Mouse (Mus musculus): ENCODE measurements around the gene Dbndd2. TPM values are rescaled to one million over a fixed set of nuclear protein-coding genes. Genes with fewer than 3 reads are reported as not detected.

Gene Dbndd2
- polyA plus RNA-seq, 1 experiment, result 16.4 TPM

GRCm38 (mm10) chr2:164460745-164461551 is 25.0 kb upstream of the Dbndd2 start, which contains the start of gene Gm20458:
TSS of gene Gm20458 (plus strand) at chr2:164460967.
- H3K4me3 ChIP-seq, result peak within 1 kb of the TSS; percentile 50
- H3K4me2 ChIP-seq (ENCODE audit: low read depth), result peak within 1 kb of the TSS; percentile 97
- peaks cover 18% of the 10 kb centered on the region for H3K36me3 ChIP-seq (ENCODE audit: control insufficient read depth, insufficient read depth)
- H3K79me2 ChIP-seq (ENCODE audit: control insufficient read depth, insufficient read depth), result peaks cover 11% of the 10 kb centered on the region
- H3K27me3 ChIP-seq (ENCODE audit: control insufficient read depth, insufficient read depth, insufficient read length), result no peaks in the 10 kb centered on the region
- no peak for TF ChIP-seq E2F4 (IDR thresholded peaks at IDR 0.05; ENCODE audit: insufficient read depth)
- TF ChIP-seq CEBPB (IDR thresholded peaks at IDR 0.05; ENCODE audit: insufficient read depth, poor library complexity, severe bottlenecking), result no peak
- peak; percentile 82 for TF ChIP-seq POLR2A (IDR thresholded peaks at IDR 0.05; ENCODE audit: insufficient read length, low read depth)
- TF ChIP-seq TCF12 (IDR thresholded peaks at IDR 0.05; ENCODE audit: insufficient read depth, poor library complexity, severe bottlenecking), result no peak
- no peak for TF ChIP-seq MAX (IDR thresholded peaks at IDR 0.05; ENCODE audit: low read depth)
- no peak for TF ChIP-seq REST (IDR thresholded peaks at IDR 0.05; ENCODE audit: insufficient read depth, insufficient read length)
- TF ChIP-seq USF1 (IDR thresholded peaks at IDR 0.05; ENCODE audit: low read depth), result no peak
- peak in 1 of 3 experiments; percentile 10 for TF ChIP-seq MYOG (IDR thresholded peaks at IDR 0.05; ENCODE audit: control insufficient read depth in 1 of 3, insufficient read depth in 1 of 3, insufficient read length in 2 of 3, low read depth in 2 of 3)
- no peak for TF ChIP-seq TCF3 (IDR thresholded peaks at IDR 0.05; ENCODE audit: insufficient read length, low read depth)
- no peak for TF ChIP-seq MYOD1 (IDR thresholded peaks at IDR 0.05; ENCODE audit: control insufficient read depth in 1 of 3, insufficient read length in 2 of 3, low read depth in 2 of 3)
- TF ChIP-seq SRF (IDR thresholded peaks at IDR 0.05; ENCODE audit: control insufficient read depth, insufficient read length, low read depth), result peak; percentile 60
- TF ChIP-seq POLR2AphosphoS2 (IDR thresholded peaks at IDR 0.05; ENCODE audit: insufficient read length, low read depth), result peak; percentile 61
- peak within 1 kb of the TSS; percentile 73 for H3ac ChIP-seq (ENCODE audit: control insufficient read depth, insufficient read length)

GRCm38 (mm10) chr2:164465161-164465560 is 20.7 kb upstream of the Dbndd2 start:
- Histone ChIP-seq H3K79me2 (ENCODE audit: control insufficient read depth, insufficient read depth) (peaks cover 11% of the 10 kb centered on the region), H3K4me2 (ENCODE audit: low read depth) (no peak overlapping the region), H3K27me3 (ENCODE audit: control insufficient read depth, insufficient read depth, insufficient read length) (no peaks in the 10 kb centered on the region), H3ac (ENCODE audit: control insufficient read depth, insufficient read length) (no peak overlapping the region), H3K36me3 (ENCODE audit: control insufficient read depth, insufficient read depth) (peaks cover 18% of the 10 kb centered on the region), H3K4me3 (no peak overlapping the region)
- TF ChIP-seq MYOD1 (IDR thresholded peaks at IDR 0.05; ENCODE audit: control insufficient read depth in 1 of 3, insufficient read length in 2 of 3, low read depth in 2 of 3) (no peak), USF1 (IDR thresholded peaks at IDR 0.05; ENCODE audit: low read depth) (no peak), CEBPB (IDR thresholded peaks at IDR 0.05; ENCODE audit: insufficient read depth, poor library complexity, severe bottlenecking) (no peak), MYOG (IDR thresholded peaks at IDR 0.05; ENCODE audit: control insufficient read depth in 1 of 3, insufficient read depth in 1 of 3, insufficient read length in 2 of 3, low read depth in 2 of 3) (no peak), SRF (IDR thresholded peaks at IDR 0.05; ENCODE audit: control insufficient read depth, insufficient read length, low read depth) (no peak), REST (IDR thresholded peaks at IDR 0.05; ENCODE audit: insufficient read depth, insufficient read length) (no peak), TCF12 (IDR thresholded peaks at IDR 0.05; ENCODE audit: insufficient read depth, poor library complexity, severe bottlenecking) (no peak), TCF3 (IDR thresholded peaks at IDR 0.05; ENCODE audit: insufficient read length, low read depth) (no peak), E2F4 (IDR thresholded peaks at IDR 0.05; ENCODE audit: insufficient read depth) (no peak), POLR2A (IDR thresholded peaks at IDR 0.05; ENCODE audit: insufficient read length, low read depth) (no peak), POLR2AphosphoS2 (IDR thresholded peaks at IDR 0.05; ENCODE audit: insufficient read length, low read depth) (no peak), MAX (IDR thresholded peaks at IDR 0.05; ENCODE audit: low read depth) (no peak)

GRCm38 (mm10) chr2:164466787-164467186 is 19.1 kb upstream of the Dbndd2 start:
- Histone ChIP-seq H3K4me2 (ENCODE audit: low read depth) (no peak overlapping the region), H3K27me3 (ENCODE audit: control insufficient read depth, insufficient read depth, insufficient read length) (no peaks in the 10 kb centered on the region), H3K4me3 (no peak overlapping the region), H3K36me3 (ENCODE audit: control insufficient read depth, insufficient read depth) (peaks cover 18% of the 10 kb centered on the region), H3ac (ENCODE audit: control insufficient read depth, insufficient read length) (no peak overlapping the region), H3K79me2 (ENCODE audit: control insufficient read depth, insufficient read depth) (peaks cover 5% of the 10 kb centered on the region)
- TF ChIP-seq USF1 (IDR thresholded peaks at IDR 0.05; ENCODE audit: low read depth) (no peak), CEBPB (IDR thresholded peaks at IDR 0.05; ENCODE audit: insufficient read depth, poor library complexity, severe bottlenecking) (no peak), POLR2A (IDR thresholded peaks at IDR 0.05; ENCODE audit: insufficient read length, low read depth) (no peak)

- Histone ChIP-seq H3K4me2 (ENCODE audit: low read depth) (no peak overlapping the region), H3ac (ENCODE audit: control insufficient read depth, insufficient read length) (no peak overlapping the region), H3K27me3 (ENCODE audit: control insufficient read depth, insufficient read depth, insufficient read length) (no peaks in the 10 kb centered on the region), H3K4me3 (no peak overlapping the region), H3K79me2 (ENCODE audit: control insufficient read depth, insufficient read depth) (no peaks in the 10 kb centered on the region), H3K36me3 (ENCODE audit: control insufficient read depth, insufficient read depth) (peaks cover 2% of the 10 kb centered on the region)
- TF ChIP-seq CEBPB (IDR thresholded peaks at IDR 0.05; ENCODE audit: insufficient read depth, poor library complexity, severe bottlenecking) (no peak), MAX (IDR thresholded peaks at IDR 0.05; ENCODE audit: low read depth) (no peak), SRF (IDR thresholded peaks at IDR 0.05; ENCODE audit: control insufficient read depth, insufficient read length, low read depth) (no peak)
Observed at GRCm38 (mm10) chr2:164470254-164470653, 15.7 kb upstream of the Dbndd2 start.

- Histone ChIP-seq H3K4me3 (no peak within 1 kb of the TSS), H3ac (ENCODE audit: control insufficient read depth, insufficient read length) (no peak within 1 kb of the TSS), H3K79me2 (ENCODE audit: control insufficient read depth, insufficient read depth) (no peaks in the 10 kb centered on the region), H3K27me3 (ENCODE audit: control insufficient read depth, insufficient read depth, insufficient read length) (no peaks in the 10 kb centered on the region), H3K36me3 (ENCODE audit: control insufficient read depth, insufficient read depth) (no peaks in the 10 kb centered on the region), H3K4me2 (ENCODE audit: low read depth) (no peak within 1 kb of the TSS)
- no peak for TF ChIP-seq POLR2AphosphoS2 (IDR thresholded peaks at IDR 0.05; ENCODE audit: insufficient read length, low read depth)
- TF ChIP-seq MYOG (IDR thresholded peaks at IDR 0.05; ENCODE audit: control insufficient read depth in 1 of 3, insufficient read depth in 1 of 3, insufficient read length in 2 of 3, low read depth in 2 of 3), result no peak
- TF ChIP-seq POLR2A (IDR thresholded peaks at IDR 0.05; ENCODE audit: insufficient read length, low read depth), result no peak
- no peak for TF ChIP-seq MAX (IDR thresholded peaks at IDR 0.05; ENCODE audit: low read depth)
- no peak for TF ChIP-seq MYOD1 (IDR thresholded peaks at IDR 0.05; ENCODE audit: control insufficient read depth in 1 of 3, insufficient read length in 2 of 3, low read depth in 2 of 3)
- TF ChIP-seq E2F4 (IDR thresholded peaks at IDR 0.05; ENCODE audit: insufficient read depth), result no peak
- TF ChIP-seq TCF3 (IDR thresholded peaks at IDR 0.05; ENCODE audit: insufficient read length, low read depth), result no peak
- no peak for TF ChIP-seq USF1 (IDR thresholded peaks at IDR 0.05; ENCODE audit: low read depth)
- no peak for TF ChIP-seq CEBPB (IDR thresholded peaks at IDR 0.05; ENCODE audit: insufficient read depth, poor library complexity, severe bottlenecking)
- no peak for TF ChIP-seq REST (IDR thresholded peaks at IDR 0.05; ENCODE audit: insufficient read depth, insufficient read length)
- no peak for TF ChIP-seq TCF12 (IDR thresholded peaks at IDR 0.05; ENCODE audit: insufficient read depth, poor library complexity, severe bottlenecking)
- TF ChIP-seq SRF (IDR thresholded peaks at IDR 0.05; ENCODE audit: control insufficient read depth, insufficient read length, low read depth), result no peak
Observed at GRCm38 (mm10) chr2:164473624-164474023, 12.3 kb upstream of the Dbndd2 start, which contains the start of gene Trp53tg5. TSS of gene Trp53tg5 (minus strand) at chr2:164473724.
